Mouse (Mus musculus): ENCODE measurements around the gene Mphosph9. TPM values are rescaled to one million over a fixed set of nuclear protein-coding genes. Genes with fewer than 3 reads are reported as not detected.

The Mphosph9 gene
- total RNA-seq (2023): 10 to 100 TPM in 1 of 2 experiments, 1 to 10 TPM in 1; 9.7 to 12.5 TPM

DNA sequence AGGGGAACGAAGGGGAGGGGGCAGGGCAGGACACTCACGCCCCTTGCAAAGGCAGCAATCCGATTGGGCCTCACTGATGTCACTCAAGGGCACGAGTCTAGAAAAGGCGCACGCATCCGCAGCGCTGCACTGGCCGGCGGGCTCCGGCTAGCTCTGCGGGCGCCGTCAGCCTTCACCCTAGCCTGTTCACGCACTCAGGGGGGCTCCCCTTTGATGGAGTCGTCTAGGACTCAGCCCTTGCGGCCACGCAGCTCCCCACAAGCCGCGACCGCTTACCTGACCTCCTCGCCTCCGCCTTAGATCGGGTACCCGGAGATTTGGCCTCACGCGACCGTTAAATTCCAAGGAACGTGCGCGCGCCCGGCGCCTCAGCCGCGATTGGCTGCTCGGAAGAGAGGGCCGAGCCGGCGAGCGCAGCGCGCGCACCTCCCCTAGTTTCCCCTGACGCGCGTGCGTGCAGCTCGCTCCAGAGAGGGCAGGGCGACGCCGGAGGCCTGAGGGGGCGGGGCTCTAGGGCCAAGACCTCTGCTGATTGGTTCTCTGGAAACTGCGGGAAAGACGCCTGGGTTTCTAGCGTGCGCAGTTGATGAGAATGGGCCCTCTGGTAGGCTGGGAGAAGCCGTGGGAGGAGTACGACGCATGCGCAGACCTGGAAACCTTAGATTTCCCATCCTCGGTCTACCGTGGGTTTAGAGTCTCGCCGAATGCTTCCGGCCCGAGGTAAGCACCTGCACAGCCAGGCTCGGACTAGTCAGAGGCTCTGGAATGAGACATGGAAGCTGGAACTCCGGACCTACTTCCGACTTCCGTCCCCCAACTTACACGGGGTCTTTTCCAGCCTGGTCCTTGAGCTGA is at the start of gene Mphosph9, which contains the start of gene 2810006K23Rik:
Gene Mphosph9, minus strand, starts transcription at position 463 of the 855 bp plus-strand sequence.
Gene 2810006K23Rik, plus strand, starts transcription at position 580 of the 855 bp plus-strand sequence.

DNA sequence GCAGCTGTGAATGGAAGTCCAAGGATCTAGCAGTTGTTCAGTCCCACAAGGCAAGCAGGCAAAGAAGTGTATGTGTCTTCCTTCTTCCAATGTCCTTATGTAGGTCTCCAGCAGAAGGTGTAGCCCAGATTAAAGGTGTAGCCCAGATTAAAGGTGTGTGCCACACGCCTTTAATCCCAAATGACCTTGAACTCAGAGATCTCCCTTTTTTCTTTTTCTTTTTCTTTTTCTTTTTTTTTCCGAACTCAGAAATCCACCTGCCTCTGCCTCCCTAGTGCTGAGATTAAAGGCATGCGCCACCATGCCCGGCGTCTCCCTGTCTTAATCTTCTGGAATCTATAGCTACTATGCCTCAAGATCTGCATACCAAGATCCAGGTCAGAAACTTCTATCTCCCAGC is 35.2 kb upstream of the Mphosph9 start, which contains the start of gene Cdk2ap1:
Gene Cdk2ap1, minus strand, starts transcription at position 101 of the 400 bp plus-strand sequence.

DNA sequence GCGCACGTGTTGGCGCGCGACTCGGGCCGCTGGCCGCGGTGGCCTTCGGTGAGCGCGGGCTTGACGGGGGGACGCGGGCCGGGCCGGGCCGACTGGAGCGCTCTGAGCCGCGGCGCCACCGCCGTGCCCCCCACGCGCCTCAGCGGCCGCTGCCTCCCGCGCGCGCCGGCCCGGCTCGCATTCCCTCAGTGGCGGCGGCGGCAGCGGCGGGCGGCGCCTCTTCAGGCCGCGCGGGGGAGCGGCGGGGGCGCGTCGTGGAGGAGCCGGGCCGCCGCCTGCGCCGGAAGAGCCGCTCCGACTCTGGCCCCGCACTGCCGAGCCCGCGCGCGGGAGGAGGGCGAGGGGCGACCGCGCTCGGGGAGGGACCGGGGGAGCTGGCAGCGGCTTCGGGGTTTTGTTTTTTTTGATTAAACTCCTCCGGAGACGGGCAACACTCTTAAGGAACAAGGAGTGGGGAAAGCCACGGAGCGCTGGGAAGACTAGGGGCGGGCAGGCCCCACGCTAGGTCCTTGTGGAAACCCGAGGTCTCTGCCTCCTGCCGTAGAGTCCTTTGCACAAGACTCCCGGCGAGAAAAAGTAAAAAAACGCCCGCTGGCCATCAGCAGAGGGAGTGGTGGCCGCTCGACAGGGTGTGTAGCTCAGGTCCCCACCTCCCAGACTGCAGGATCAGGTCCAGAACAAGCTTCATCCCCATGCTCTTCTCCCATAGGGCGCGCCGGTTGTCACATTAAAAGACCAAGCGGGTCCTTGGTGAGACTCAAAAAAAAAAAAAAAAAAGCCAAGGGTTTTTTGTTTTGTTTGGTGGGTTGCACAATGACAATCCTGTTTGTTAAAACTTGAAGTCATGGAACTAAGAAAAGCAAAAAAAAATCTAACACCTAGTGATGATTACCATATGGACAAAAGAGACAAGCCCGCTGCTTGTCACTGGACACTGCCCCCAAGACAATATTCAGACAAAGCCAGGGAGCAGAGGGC is 77.9 kb downstream of the Mphosph9 start, which contains the start of gene Pitpnm2:
Gene Pitpnm2, minus strand, starts transcription at position 147 of the 978 bp plus-strand sequence.

Other genes starting within 250 kb of the Mphosph9 start
- 1 to 10 TPM; 4.1 to 5.9 TPM for gene Abcb9, start 232.2 kb downstream of the Mphosph9 start, total RNA-seq (2023)
- gene Ogfod2, start 215.7 kb downstream of the Mphosph9 start, total RNA-seq (2023): 10 to 100 TPM; 12.1 to 16.4 TPM
- 10 to 100 TPM; 28.6 to 38.3 TPM for gene Arl6ip4, start 211.9 kb downstream of the Mphosph9 start, total RNA-seq (2023)
- gene Pitpnm2, start 78.2 kb downstream of the Mphosph9 start, total RNA-seq (2023): 1 to 10 TPM; 2.2 to 3.2 TPM
- 1 to 10 TPM; 4.1 to 4.2 TPM for gene 2810006K23Rik, start 117 bp upstream of the Mphosph9 start, total RNA-seq (2023)
- 10 to 100 TPM; 90.4 to 99.7 TPM for gene Cdk2ap1, start 35.1 kb upstream of the Mphosph9 start, total RNA-seq (2023)
- gene Sbno1, start 98.0 kb upstream of the Mphosph9 start, total RNA-seq (2023): 100 to 1,000 TPM; 178 to 182 TPM
- 100 to 1,000 TPM; 176 to 192 TPM for gene Kmt5a, start 112.0 kb upstream of the Mphosph9 start, total RNA-seq (2023)
- 10 to 100 TPM; 83.6 to 90.9 TPM for gene Rilpl2, start 150.4 kb upstream of the Mphosph9 start, total RNA-seq (2023)
- gene Snrnp35, start 155.2 kb upstream of the Mphosph9 start, total RNA-seq (2023): 10 to 100 TPM; 13.6 to 14.7 TPM
- gene Rilpl1, start 203.4 kb upstream of the Mphosph9 start, total RNA-seq (2023): 1 to 10 TPM in 1 of 2 experiments, under 1 TPM in 1; 0.95 to 1.1 TPM
- gene Tmed2, start 212.7 kb upstream of the Mphosph9 start, total RNA-seq (2023): 100 to 1,000 TPM; 157 to 168 TPM
- 10 to 100 TPM; 12.4 to 12.5 TPM for gene Ddx55, start 224.9 kb upstream of the Mphosph9 start, total RNA-seq (2023)

Measured in neutrophil, adult 59 days (primary cell).